Mouse (Mus musculus): Measurements from ENCODE around the gene Ttc28. TPM values are rescaled to one million over a fixed set of nuclear protein-coding genes. Genes with fewer than 3 reads are reported as not detected.
A peak's percentile ranks its signal among the peaks of the same experiment; 100 is the strongest.

Ttc28 gene
- polyA plus RNA-seq, 1 experiment from 2014 or later: 3.5 TPM

DNA sequence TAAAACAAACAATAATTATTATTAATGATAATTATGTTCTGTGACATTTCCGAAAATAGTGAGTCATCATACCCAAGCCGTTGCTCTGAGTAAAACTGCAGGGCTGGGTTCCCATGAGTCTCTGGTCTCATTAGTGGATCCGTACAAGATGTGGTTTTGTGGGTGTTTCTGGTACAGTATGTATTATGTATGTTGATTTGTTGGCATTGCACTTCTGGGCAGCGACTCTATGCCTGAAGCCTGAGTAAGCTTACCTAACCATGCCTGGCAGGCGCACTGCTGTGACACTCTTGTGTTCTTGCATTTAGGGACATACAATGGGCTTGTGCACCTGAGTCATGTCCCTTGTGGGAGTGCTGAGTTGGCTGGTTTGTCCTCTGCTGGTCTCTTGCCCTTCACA, 190.3 kb downstream of the Ttc28 start:
- no peak for TF ChIP-seq EP300 (optimal IDR thresholded peaks at IDR 0.05)
- TF ChIP-seq CTCF (IDR thresholded peaks at IDR 0.05; ENCODE audit: low read depth): no peak
- no peaks in the 10 kb centered on the region for H3K4me1 ChIP-seq (replicated peaks; ENCODE audit: control insufficient read depth, insufficient read depth)
- H3K9ac ChIP-seq (ENCODE audit: low read length): no peak overlapping the region
- H3K27me3 ChIP-seq (ENCODE audit: control insufficient read depth, insufficient read depth, low read length): no peaks in the 10 kb centered on the region
- DNase-seq (ENCODE audit: low spot score) (no peak), ATAC-seq (ENCODE audit: low FRiP score, low TSS enrichment) (no peak)
- no peaks in the 10 kb centered on the region for H3K9me3 ChIP-seq (ENCODE audit: control insufficient read depth, low read length)
- H3K4me2 ChIP-seq (replicated peaks; ENCODE audit: low read depth): no peak overlapping the region
- H3K4me3 ChIP-seq (ENCODE audit: low read depth, low read length): no peak overlapping the region
- no peak overlapping the region for H3K27ac ChIP-seq (replicated peaks)
- no peaks in the 10 kb centered on the region for H3K36me3 ChIP-seq (ENCODE audit: control insufficient read depth, insufficient read depth, low read length)
- 66% methylated on average over 5 of the region's 5 CpGs for WGBS

DNA sequence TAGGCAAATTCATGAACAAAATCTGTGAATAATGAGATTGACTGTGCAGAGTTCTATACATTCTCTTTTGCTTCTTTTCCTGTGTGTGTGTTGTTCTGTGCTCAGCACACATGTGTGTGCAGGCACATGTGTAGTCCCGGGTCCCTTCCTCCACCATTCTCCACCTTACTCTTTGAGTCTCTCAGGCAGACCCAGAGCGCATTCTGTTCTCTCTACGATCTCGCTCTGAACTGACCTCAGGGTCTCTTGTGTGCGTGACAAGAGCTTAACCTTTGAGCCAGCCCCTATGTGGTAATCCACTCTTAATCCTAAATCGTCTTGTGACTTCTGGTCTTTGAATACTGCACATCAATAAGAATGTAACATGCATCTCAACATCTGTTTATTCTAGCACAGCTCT, 190.8 kb downstream of the Ttc28 start:
- H3K27ac ChIP-seq (replicated peaks): no peak overlapping the region
- H3K4me1 ChIP-seq (replicated peaks; ENCODE audit: control insufficient read depth, insufficient read depth): no peaks in the 10 kb centered on the region
- TF ChIP-seq EP300 (optimal IDR thresholded peaks at IDR 0.05) (no peak), CTCF (IDR thresholded peaks at IDR 0.05; ENCODE audit: low read depth) (no peak)
- 58% methylated on average over 6 of the region's 6 CpGs for WGBS
- H3K9me3 ChIP-seq (ENCODE audit: control insufficient read depth, low read length): no peaks in the 10 kb centered on the region
- H3K27me3 ChIP-seq (ENCODE audit: control insufficient read depth, insufficient read depth, low read length): no peaks in the 10 kb centered on the region
- no peak overlapping the region for H3K4me2 ChIP-seq (replicated peaks; ENCODE audit: low read depth)
- H3K36me3 ChIP-seq (ENCODE audit: control insufficient read depth, insufficient read depth, low read length): no peaks in the 10 kb centered on the region
- no peak for ATAC-seq (ENCODE audit: low FRiP score, low TSS enrichment)
- no peak overlapping the region for H3K9ac ChIP-seq (ENCODE audit: low read length)
- no peak for DNase-seq (ENCODE audit: low spot score)
- H3K4me3 ChIP-seq (ENCODE audit: low read depth, low read length): no peak overlapping the region

DNA sequence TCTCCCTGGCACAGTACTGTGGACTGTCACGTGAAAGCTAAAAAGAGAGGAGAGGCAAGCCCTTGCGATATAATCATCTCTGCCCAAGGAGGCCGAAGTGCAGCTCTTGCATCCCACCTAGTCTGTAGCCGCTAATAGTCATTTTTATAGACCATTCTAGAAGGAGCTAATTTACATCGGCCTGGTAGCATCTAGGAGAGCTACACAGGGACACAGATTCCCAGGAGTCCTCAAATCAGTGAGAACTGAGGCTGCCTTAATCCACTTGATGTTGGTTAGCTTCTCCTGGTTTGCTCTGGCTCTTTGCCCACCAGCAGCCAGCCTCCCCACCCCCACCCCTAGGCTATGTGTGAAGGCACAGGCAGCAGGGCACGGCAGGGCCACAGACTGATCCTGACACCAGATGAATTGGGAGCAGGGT, 193.7 kb downstream of the Ttc28 start:
- WGBS: 57% methylated on average over 6 of the region's 6 CpGs
- DNase-seq (ENCODE audit: low spot score) (peak; percentile 51), ATAC-seq (ENCODE audit: low FRiP score, low TSS enrichment) (no peak)
- Histone ChIP-seq H3K9me3 (ENCODE audit: control insufficient read depth, low read length) (no peaks in the 10 kb centered on the region), H3K27ac (replicated peaks) (no peak overlapping the region), H3K4me2 (replicated peaks; ENCODE audit: low read depth) (no peak overlapping the region), H3K4me3 (ENCODE audit: low read depth, low read length) (no peak overlapping the region), H3K27me3 (ENCODE audit: control insufficient read depth, insufficient read depth, low read length) (no peaks in the 10 kb centered on the region), H3K9ac (ENCODE audit: low read length) (no peak overlapping the region), H3K36me3 (ENCODE audit: control insufficient read depth, insufficient read depth, low read length) (no peaks in the 10 kb centered on the region), H3K4me1 (replicated peaks; ENCODE audit: control insufficient read depth, insufficient read depth) (no peaks in the 10 kb centered on the region)
- TF ChIP-seq CTCF (IDR thresholded peaks at IDR 0.05; ENCODE audit: low read depth) (no peak), EP300 (optimal IDR thresholded peaks at IDR 0.05) (no peak)

DNA sequence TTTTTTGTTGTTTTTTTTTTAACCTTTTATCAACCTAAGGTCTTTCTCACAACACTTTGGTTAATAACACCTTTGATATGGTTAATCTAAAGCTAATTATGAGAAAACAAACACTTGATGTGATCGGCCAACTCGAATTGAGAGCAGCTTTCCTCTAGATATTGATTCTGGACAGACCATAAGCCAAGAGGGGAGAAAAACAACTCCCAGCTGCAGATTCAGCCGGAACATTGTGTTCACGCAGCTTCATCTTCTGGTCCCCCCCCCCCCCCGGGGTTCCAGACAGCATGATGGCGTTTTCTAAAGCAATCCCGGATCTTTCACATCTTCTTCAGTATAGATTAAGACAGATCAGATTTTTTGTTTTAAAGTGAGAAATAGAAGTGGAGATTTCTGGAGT, 194.4 kb downstream of the Ttc28 start:
- DNase-seq (ENCODE audit: low spot score) (no peak), ATAC-seq (ENCODE audit: low FRiP score, low TSS enrichment) (no peak)
- WGBS: 55% methylated on average over 7 of the region's 7 CpGs
- Histone ChIP-seq H3K9ac (ENCODE audit: low read length) (no peak overlapping the region), H3K4me1 (replicated peaks; ENCODE audit: control insufficient read depth, insufficient read depth) (no peaks in the 10 kb centered on the region), H3K4me2 (replicated peaks; ENCODE audit: low read depth) (no peak overlapping the region), H3K27me3 (ENCODE audit: control insufficient read depth, insufficient read depth, low read length) (no peaks in the 10 kb centered on the region), H3K9me3 (ENCODE audit: control insufficient read depth, low read length) (no peaks in the 10 kb centered on the region), H3K27ac (replicated peaks) (no peak overlapping the region), H3K36me3 (ENCODE audit: control insufficient read depth, insufficient read depth, low read length) (no peaks in the 10 kb centered on the region), H3K4me3 (ENCODE audit: low read depth, low read length) (no peak overlapping the region)
- no peak for TF ChIP-seq CTCF (IDR thresholded peaks at IDR 0.05; ENCODE audit: low read depth)
- no peak for TF ChIP-seq EP300 (optimal IDR thresholded peaks at IDR 0.05)

DNA sequence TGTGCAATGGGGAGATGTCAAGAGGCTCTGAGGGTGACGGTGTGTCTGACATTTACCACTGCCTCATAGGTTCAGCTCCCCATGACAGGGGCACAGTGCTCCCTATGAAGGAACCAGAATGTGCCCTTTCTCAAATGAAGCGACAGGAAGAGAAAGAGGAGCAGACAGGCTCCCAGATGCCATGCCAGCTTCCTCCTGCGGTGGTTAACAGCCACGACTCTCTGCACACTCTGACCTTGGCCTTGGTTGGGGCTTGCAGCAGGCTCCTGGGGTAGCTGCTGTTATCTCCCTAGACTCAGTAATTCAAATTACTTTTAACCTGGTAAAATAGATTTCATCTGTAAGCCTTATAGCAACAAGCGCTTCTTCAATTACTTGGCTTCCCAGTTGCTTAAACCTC, 196.2 kb downstream of the Ttc28 start:
- DNase-seq (ENCODE audit: low spot score) (no peak), ATAC-seq (ENCODE audit: low FRiP score, low TSS enrichment) (no peak)
- 64% methylated on average over 5 of the region's 5 CpGs for WGBS
- H3K4me2 ChIP-seq (replicated peaks; ENCODE audit: low read depth): no peak overlapping the region
- H3K27me3 ChIP-seq (ENCODE audit: control insufficient read depth, insufficient read depth, low read length): no peaks in the 10 kb centered on the region
- no peak for TF ChIP-seq CTCF (IDR thresholded peaks at IDR 0.05; ENCODE audit: low read depth)
- TF ChIP-seq EP300 (optimal IDR thresholded peaks at IDR 0.05): no peak
- no peaks in the 10 kb centered on the region for H3K9me3 ChIP-seq (ENCODE audit: control insufficient read depth, low read length)
- H3K4me1 ChIP-seq (replicated peaks; ENCODE audit: control insufficient read depth, insufficient read depth): no peaks in the 10 kb centered on the region
- no peak overlapping the region for H3K9ac ChIP-seq (ENCODE audit: low read length)
- H3K36me3 ChIP-seq (ENCODE audit: control insufficient read depth, insufficient read depth, low read length): no peaks in the 10 kb centered on the region
- no peak overlapping the region for H3K4me3 ChIP-seq (ENCODE audit: low read depth, low read length)
- H3K27ac ChIP-seq (replicated peaks): no peak overlapping the region

DNA sequence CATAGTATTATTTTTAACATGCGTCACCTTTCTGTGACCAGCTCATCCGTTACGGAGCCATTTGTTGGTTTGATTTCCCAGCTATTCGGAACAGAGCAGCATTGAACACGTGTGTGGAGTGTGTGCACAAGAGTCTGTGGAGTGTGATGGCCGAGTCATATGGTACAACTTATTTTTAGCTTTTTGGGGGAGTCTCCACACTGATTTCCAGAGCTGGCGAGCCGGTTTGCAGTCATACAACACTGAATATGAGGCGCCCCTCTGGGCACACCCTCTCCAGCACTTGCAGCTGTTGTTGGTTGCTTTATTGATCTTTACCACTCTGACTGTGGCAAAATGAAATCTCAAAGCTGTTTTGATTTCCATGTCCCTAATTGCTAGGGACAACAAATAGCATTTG, 197.7 kb downstream of the Ttc28 start:
- 71% methylated on average over 9 of the region's 9 CpGs for WGBS
- Histone ChIP-seq H3K4me2 (replicated peaks; ENCODE audit: low read depth) (no peak overlapping the region), H3K36me3 (ENCODE audit: control insufficient read depth, insufficient read depth, low read length) (no peaks in the 10 kb centered on the region), H3K4me1 (replicated peaks; ENCODE audit: control insufficient read depth, insufficient read depth) (no peaks in the 10 kb centered on the region), H3K27me3 (ENCODE audit: control insufficient read depth, insufficient read depth, low read length) (no peaks in the 10 kb centered on the region), H3K4me3 (ENCODE audit: low read depth, low read length) (no peak overlapping the region), H3K9ac (ENCODE audit: low read length) (no peak overlapping the region), H3K9me3 (ENCODE audit: control insufficient read depth, low read length) (no peaks in the 10 kb centered on the region), H3K27ac (replicated peaks) (no peak overlapping the region)
- ATAC-seq (ENCODE audit: low FRiP score, low TSS enrichment): no peak
- no peak for TF ChIP-seq EP300 (optimal IDR thresholded peaks at IDR 0.05)
- TF ChIP-seq CTCF (IDR thresholded peaks at IDR 0.05; ENCODE audit: low read depth): no peak
- no peak for DNase-seq (ENCODE audit: low spot score)

Measured in stomach, postnatal 0 days (tissue).